19 mouse cellular contexts compared by ENCODE assay signal in genomic region chr19:58582018-58582417, GRCm38 (mm10).
DNase-seq lines count a peak whose midpoint lies in the region; ATAC-seq lines count a peak whose summit lies in the region.
"Had no signal": no experiment of that assay in that cellular context is flagged by ENCODE, and none has a peak within 500 bp of the region (broad histone marks: within the 10 kb centered on the region; RNA-seq: fewer than 3 reads in every experiment).

No protein-coding gene starts in this region.

- H3K4me3 ChIP-seq in kidney, embryonic 15.5 days (replicated peaks) = no peak overlapping the region
- H3K4me3 ChIP-seq in limb, embryonic 13.5 days = no peak overlapping the region
- H3K4me3 ChIP-seq in midbrain, embryonic 13.5 days (replicated peaks) = no peak overlapping the region
- H3K4me3 ChIP-seq: embryonic facial prominence, embryonic 10.5 days; forebrain, embryonic 15.5 days; heart, embryonic 13.5 days; hindbrain, embryonic 15.5 days; limb, embryonic 15.5 days had no signal

- H3K36me3 ChIP-seq in kidney, embryonic 15.5 days = no peaks in the 10 kb centered on the region
- H3K36me3 ChIP-seq in limb, embryonic 13.5 days = no peaks in the 10 kb centered on the region
- no peaks in the 10 kb centered on the region for H3K36me3 ChIP-seq in midbrain, embryonic 13.5 days
- H3K36me3 ChIP-seq: embryonic facial prominence, embryonic 10.5 days; forebrain, embryonic 15.5 days; heart, embryonic 13.5 days; hindbrain, embryonic 15.5 days; limb, embryonic 15.5 days had no signal

- 13% methylated on average over 7 of the region's 7 CpGs for WGBS in kidney, embryonic 15.5 days
- 19% methylated on average over 7 of the region's 7 CpGs for WGBS in limb, embryonic 13.5 days
- 87% methylated on average over 7 of the region's 7 CpGs for WGBS in midbrain, embryonic 13.5 days

- DNase-seq in adrenal gland, adult 2 months = peak; percentile 6
- no peak for DNase-seq in adrenal gland, postnatal 36 days
- DNase-seq in embryo, embryonic 10.5 days (ENCODE audit: low spot score) = peak; percentile 59
- DNase-seq in cerebellum, adult 11-12 months = no peak
- no peak for DNase-seq in lung, postnatal 36 days
- DNase-seq: adrenal gland, postnatal 25 days; cerebellum, adult 9-10 months; heart, postnatal 36 days; lung, postnatal 10 days; retina, postnatal 1 day; thymus, postnatal 36 days had no signal

- H3K9me3 ChIP-seq in kidney, embryonic 15.5 days (replicated peaks) = no peaks in the 10 kb centered on the region
- no peaks in the 10 kb centered on the region for H3K9me3 ChIP-seq in limb, embryonic 13.5 days
- no peaks in the 10 kb centered on the region for H3K9me3 ChIP-seq in midbrain, embryonic 13.5 days
- H3K9me3 ChIP-seq: embryonic facial prominence, embryonic 10.5 days; forebrain, embryonic 15.5 days; heart, embryonic 13.5 days; hindbrain, embryonic 15.5 days; limb, embryonic 15.5 days had no signal

- peak; percentile 84 for ATAC-seq in kidney, embryonic 15.5 days (replicated peaks; ENCODE audit: low FRiP score)
- ATAC-seq in limb, embryonic 13.5 days (ENCODE audit: low FRiP score, low read depth) = no peak
- ATAC-seq in midbrain, embryonic 13.5 days = no peak
- ATAC-seq: forebrain, embryonic 15.5 days had no signal

- H3K4me2 ChIP-seq in kidney, embryonic 15.5 days = no peak overlapping the region
- H3K4me2 ChIP-seq in limb, embryonic 13.5 days (replicated peaks) = peak overlapping the region; percentile 16; the same call in 1 of the 2 replicates
- H3K4me2 ChIP-seq in midbrain, embryonic 13.5 days (replicated peaks) = no peak overlapping the region
- H3K4me2 ChIP-seq: forebrain, embryonic 15.5 days; heart, embryonic 13.5 days; hindbrain, embryonic 15.5 days; limb, embryonic 15.5 days had no signal

- H3K27me3 ChIP-seq in kidney, embryonic 15.5 days = no peaks in the 10 kb centered on the region
- 0 out of 2 replicates have a peak, but pooled peaks cover 4% of the 10 kb centered on the region for H3K27me3 ChIP-seq in limb, embryonic 13.5 days
- H3K27me3 ChIP-seq in midbrain, embryonic 13.5 days = no peaks in the 10 kb centered on the region
- H3K27me3 ChIP-seq: forebrain, embryonic 15.5 days; heart, embryonic 13.5 days; hindbrain, embryonic 15.5 days; limb, embryonic 15.5 days had no signal

- no peak overlapping the region for H3K9ac ChIP-seq in kidney, embryonic 15.5 days
- H3K9ac ChIP-seq in limb, embryonic 13.5 days = no peak overlapping the region
- no peak overlapping the region for H3K9ac ChIP-seq in midbrain, embryonic 13.5 days (replicated peaks)
- H3K9ac ChIP-seq: forebrain, embryonic 15.5 days; heart, embryonic 13.5 days; hindbrain, embryonic 15.5 days; limb, embryonic 15.5 days had no signal

- H3K4me1 ChIP-seq in kidney, embryonic 15.5 days = no peaks in the 10 kb centered on the region
- peaks cover 15% of the 10 kb centered on the region for H3K4me1 ChIP-seq in limb, embryonic 13.5 days
- H3K4me1 ChIP-seq in midbrain, embryonic 13.5 days (replicated peaks) = no peaks in the 10 kb centered on the region
- H3K4me1 ChIP-seq: embryonic facial prominence, embryonic 10.5 days; forebrain, embryonic 15.5 days; hindbrain, embryonic 15.5 days had no signal

- no peak overlapping the region for H3K27ac ChIP-seq in kidney, embryonic 15.5 days
- H3K27ac ChIP-seq in limb, embryonic 13.5 days = no peak overlapping the region
- H3K27ac ChIP-seq in midbrain, embryonic 13.5 days = no peak overlapping the region
- H3K27ac ChIP-seq: embryonic facial prominence, embryonic 10.5 days; forebrain, embryonic 15.5 days; heart, embryonic 13.5 days; hindbrain, embryonic 15.5 days; limb, embryonic 15.5 days had no signal

Comparison
In these comparisons a context has a peak if more than half of its experiments do, and no peak if none do; other contexts are left out.
1. DNase-seq: peak in adrenal gland, adult 2 months (single experiment) and embryo, embryonic 10.5 days (single experiment); none in adrenal gland, postnatal 36 days (0 of 2), cerebellum, adult 11-12 months (single experiment) and lung, postnatal 36 days (single experiment).